Mouse (Mus musculus) forebrain, postnatal 0 days (tissue): ENCODE results near the gene Cdc27. TPM values are rescaled to one million over a fixed set of nuclear protein-coding genes. Genes with fewer than 3 reads are reported as not detected.
"Not testable (repeated sequence)": the region's sequence is repeated elsewhere in the genome, so short reads cannot be mapped to it uniquely, and the experiment has no call there.

Experiments used
- ATAC-seq: fragments of 200-750 bp; cut with Nextera tagmentation; 2 replicates; pipeline ENCODE4 v1.8.0; 2017; ENCODE audit warnings: mild to moderate bottlenecking, moderate library complexity
- DNase-seq: peaks from one replicate; pipeline ENCODE4 v3.0.0-alpha.2; 2015
- H3K27ac ChIP-seq: fragments of 300-500 bp; sonication (generic); 2 replicates; pipeline ENCODE4 v1.5.1; 2014; ENCODE audit warnings: low read depth, mild to moderate bottlenecking, antibody characterized with exemption, low read length, moderate library complexity, mixed read lengths
- H3K27me3 ChIP-seq: fragments of 300-500 bp; sonication (generic); 2 replicates; pipeline ENCODE4 v1.6.1; 2014; ENCODE audit warnings: mild to moderate bottlenecking, low read length, mixed read lengths; ENCODE audit not compliant: insufficient read depth
- H3K36me3 ChIP-seq: fragments of 300-500 bp; sonication (generic); 2 replicates; pipeline ENCODE4 v1.6.1; 2014; ENCODE audit warnings: mild to moderate bottlenecking, moderate library complexity; ENCODE audit not compliant: insufficient read depth
- H3K4me1 ChIP-seq: fragments of 300-500 bp; sonication (generic); 2 replicates; pipeline ENCODE4 v1.6.1; 2014; ENCODE audit warnings: antibody characterized with exemption; ENCODE audit not compliant: insufficient read depth
- H3K4me2 ChIP-seq: fragments of 300-500 bp; sonication (generic); 2 replicates; pipeline ENCODE4 v1.6.1; 2014; ENCODE audit warnings: low read depth, mild to moderate bottlenecking, moderate library complexity
- H3K4me3 ChIP-seq: fragments of 300-500 bp; sonication (generic); 2 replicates; pipeline ENCODE4 v1.5.1; 2014; ENCODE audit warnings: low read depth, low read length, mixed read lengths
- H3K9ac ChIP-seq: fragments of 300-500 bp; sonication (generic); 2 replicates; pipeline ENCODE4 v1.6.1; 2014; ENCODE audit warnings: mild to moderate bottlenecking
- H3K9me3 ChIP-seq: fragments of 300-500 bp; sonication (generic); 2 replicates; pipeline ENCODE4 v1.6.1; 2016; ENCODE audit warnings: low read length
- CTCF ChIP-seq: sonication (generic); IDR thresholded peaks from 2 replicates; pipeline ENCODE4 v1.5.1; 2016; ENCODE audit warnings: antibody characterized with exemption, control low read depth, low read depth
- WGBS: fragments of 180-500 bp; shearing (Covaris S2); extraction: QIAGEN DNeasy Blood & Tissue Kit; methylation state at CpG from one replicate; pipeline ENCODE4 v1.1.7; 2014; 5-methylcytosine and 5-hydroxymethylcytosine counted together
- polyA plus RNA-seq: library from polyadenylated mRNA; unstranded; fragments of >200 nt; fragmentation: Nextera tagmentation; extraction: Ambion mirVana; gene quantifications from 2 replicates; pipeline ENCODE4 v1.2.1, GENCODE M21; 2015
- total RNA-seq: library from RNA; depleted of rRNA; stranded (reverse); fragments of >200 nt; gene quantifications from 2 replicates; pipeline ENCODE4 v1.2.3, GENCODE M21; 2014

The Cdc27 gene
- total and polyA plus RNA-seq, 2 experiments from 2014 or later, result 33.2 to 46.5 TPM

DNA sequence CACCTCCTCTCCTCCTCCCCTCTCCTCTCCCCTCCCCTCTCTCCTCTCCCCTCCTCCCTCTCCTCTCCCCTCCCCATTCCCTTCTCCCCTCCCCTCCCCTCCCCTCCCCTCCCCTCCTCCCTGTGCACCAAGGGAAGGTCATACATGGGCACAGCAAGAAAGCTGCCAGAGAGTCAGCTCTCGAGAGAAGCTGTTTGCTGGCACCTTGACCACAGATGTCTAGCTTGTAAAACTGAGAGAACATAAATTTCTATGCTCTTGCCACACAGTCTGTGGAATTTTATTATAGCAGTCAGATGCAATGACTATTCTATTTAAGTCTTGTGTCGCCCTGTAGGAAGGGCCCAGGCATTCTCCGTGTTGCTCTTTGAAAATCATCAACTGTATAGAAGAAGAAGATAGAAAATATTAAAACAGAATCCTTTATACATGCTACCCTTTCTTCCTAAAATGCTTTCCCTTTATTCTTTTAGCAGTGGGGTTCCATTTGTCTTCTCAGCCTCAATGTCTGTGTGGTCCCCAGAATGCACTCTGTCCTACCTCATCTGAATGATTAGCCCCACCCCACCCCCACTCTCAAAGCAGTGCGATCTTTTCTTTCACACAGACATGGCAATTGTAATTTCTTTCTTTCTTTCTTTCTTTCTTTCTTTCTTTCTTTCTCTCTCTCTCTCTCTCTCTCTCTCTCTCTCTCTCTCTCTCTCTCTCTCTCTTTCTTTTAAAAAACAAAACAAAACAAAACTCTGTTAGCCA lies 8.4 kb upstream of the Cdc27 start:
- no peaks in the 10 kb centered on the region for H3K9me3 ChIP-seq
- H3K36me3 ChIP-seq, result no peaks in the 10 kb centered on the region
- WGBS, result 38% methylated on average over 4 of the region's 4 CpGs
- ATAC-seq (no peak), DNase-seq (no peak)
- H3K27me3 ChIP-seq, result no peaks in the 10 kb centered on the region
- H3K4me1 ChIP-seq, result no peaks in the 10 kb centered on the region
- no peak overlapping the region for H3K4me3 ChIP-seq
- H3K27ac ChIP-seq, result no peak overlapping the region
- TF ChIP-seq CTCF, result no peak
- H3K4me2 ChIP-seq, result no peak overlapping the region
- no peak overlapping the region for H3K9ac ChIP-seq

DNA sequence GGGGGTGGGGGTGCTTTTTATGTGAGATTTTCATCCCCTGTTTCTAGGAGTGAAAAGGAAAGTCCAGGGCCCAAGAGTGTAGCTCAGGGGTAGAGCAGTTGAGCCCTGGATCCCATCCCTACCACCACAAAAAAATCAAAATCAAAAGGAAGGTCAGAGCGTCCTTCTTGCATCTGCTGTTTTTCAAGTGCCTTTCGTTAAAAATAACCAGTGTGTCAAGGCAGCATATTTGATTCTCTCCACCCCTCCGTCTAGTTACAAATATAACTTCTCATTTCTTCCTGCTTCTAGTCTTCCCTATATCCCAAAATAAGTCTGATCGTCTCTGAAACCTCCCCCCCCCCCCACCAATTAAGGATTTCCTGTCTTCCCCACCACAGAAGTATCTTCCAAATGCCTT lies 7.6 kb upstream of the Cdc27 start:
- Histone ChIP-seq H3K27ac (no peak overlapping the region), H3K4me3 (no peak overlapping the region), H3K36me3 (no peaks in the 10 kb centered on the region), H3K9me3 (no peaks in the 10 kb centered on the region), H3K4me2 (no peak overlapping the region), H3K27me3 (no peaks in the 10 kb centered on the region), H3K4me1 (no peaks in the 10 kb centered on the region), H3K9ac (no peak overlapping the region)
- no peak for DNase-seq
- no peak for TF ChIP-seq CTCF
- WGBS, result 68% methylated on average over 4 of the region's 4 CpGs
- no peak for ATAC-seq

DNA sequence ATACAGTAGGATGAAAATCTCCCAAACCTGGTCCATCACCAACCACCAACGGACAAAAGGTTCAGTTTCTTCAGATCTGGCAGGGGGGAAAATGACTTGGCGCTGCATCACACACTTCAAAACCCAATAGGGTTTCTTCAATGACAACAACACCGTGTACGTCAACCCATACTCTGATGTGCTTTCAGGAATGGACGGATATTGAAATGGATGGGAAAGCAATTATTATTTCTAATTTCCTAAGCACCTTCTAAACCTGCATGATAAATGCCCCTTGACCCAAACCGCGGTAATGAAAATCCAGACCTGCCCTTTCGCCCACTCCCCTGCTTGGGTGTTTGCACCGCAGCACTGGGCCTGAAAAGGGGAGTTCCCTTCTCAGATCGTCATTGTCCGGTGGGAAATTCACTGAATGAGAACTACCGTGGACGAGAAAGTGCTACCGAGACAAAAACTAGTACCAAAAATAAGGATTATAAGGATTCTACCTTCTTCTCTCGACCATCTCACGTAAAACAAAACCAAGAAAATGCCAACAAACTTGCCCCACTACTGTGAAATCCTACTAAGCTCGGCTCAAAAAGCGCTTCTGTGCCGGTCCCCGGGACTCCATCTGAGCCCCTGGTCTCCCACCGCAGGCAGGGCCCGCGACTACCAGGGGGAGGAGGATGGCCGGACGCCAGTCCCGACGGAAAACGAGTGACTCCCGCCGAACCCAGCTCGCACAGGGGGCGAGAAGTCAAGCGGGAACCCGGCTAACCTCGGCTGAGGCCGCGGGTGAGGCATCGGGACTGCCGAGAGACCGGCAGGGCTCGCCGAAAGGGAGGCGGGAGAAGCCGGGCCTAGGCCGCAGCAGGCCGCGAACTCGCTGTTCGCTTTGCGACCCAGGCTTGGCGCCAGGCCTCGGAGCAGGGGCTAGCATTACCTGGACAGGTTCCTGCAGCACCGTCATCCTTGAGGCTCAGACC lies 698 bp downstream of the Cdc27 start:
- H3K9ac ChIP-seq, result peak overlapping the region; percentile 98

DNA sequence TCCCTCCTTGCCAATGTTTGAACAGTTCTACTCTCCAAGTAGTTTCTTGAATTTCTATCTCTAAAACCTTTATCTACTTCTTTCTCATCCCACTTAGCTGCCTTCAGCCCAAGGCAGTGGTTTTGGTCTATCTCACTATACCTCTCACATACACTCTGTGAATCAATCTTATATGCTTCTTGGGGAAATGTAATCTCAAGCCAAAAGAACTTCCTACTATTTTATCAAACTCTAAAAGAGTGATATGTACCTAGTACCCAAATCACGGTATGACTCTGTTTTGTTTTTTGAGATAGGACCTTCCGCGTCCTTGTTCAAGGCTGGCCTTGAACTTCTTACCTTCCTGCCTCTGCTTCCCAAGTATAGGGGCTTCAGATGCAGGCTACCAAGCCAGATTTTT lies 2.9 kb downstream of the Cdc27 start:
- H3K9ac ChIP-seq, result no peak overlapping the region
- no peak for TF ChIP-seq CTCF
- H3K4me1 ChIP-seq, result no peaks in the 10 kb centered on the region; the same call in 1 of the 2 replicates
- H3K27me3 ChIP-seq, result no peaks in the 10 kb centered on the region
- H3K4me2 ChIP-seq, result no peak overlapping the region
- whole genome bisulfite sequencing, result 94% methylated on average over 3 of the region's 3 CpGs
- ATAC-seq (no peak), DNase-seq (no peak)
- H3K36me3 ChIP-seq, result no peaks in the 10 kb centered on the region
- H3K9me3 ChIP-seq, result no peaks in the 10 kb centered on the region
- no peak overlapping the region for H3K27ac ChIP-seq
- H3K4me3 ChIP-seq, result no peak overlapping the region

More for the DNA sequence above, 698 bp downstream of the Cdc27 start:
- Histone ChIP-seq H3K4me2 (peak overlapping the region; percentile 78), H3K36me3 (no peaks in the 10 kb centered on the region), H3K27me3 (no peaks in the 10 kb centered on the region), H3K9me3 (no peaks in the 10 kb centered on the region), H3K27ac (peak overlapping the region; percentile 87), H3K4me3 (peak overlapping the region; percentile 81), H3K4me1 (no peaks in the 10 kb centered on the region; the same call in 1 of the 2 replicates)
- under 1% methylated on average over 53 of the region's 53 CpGs for WGBS
- peak; percentile 66 for ATAC-seq
- TF ChIP-seq CTCF, result no peak
- DNase-seq, result peak; percentile 50

DNA sequence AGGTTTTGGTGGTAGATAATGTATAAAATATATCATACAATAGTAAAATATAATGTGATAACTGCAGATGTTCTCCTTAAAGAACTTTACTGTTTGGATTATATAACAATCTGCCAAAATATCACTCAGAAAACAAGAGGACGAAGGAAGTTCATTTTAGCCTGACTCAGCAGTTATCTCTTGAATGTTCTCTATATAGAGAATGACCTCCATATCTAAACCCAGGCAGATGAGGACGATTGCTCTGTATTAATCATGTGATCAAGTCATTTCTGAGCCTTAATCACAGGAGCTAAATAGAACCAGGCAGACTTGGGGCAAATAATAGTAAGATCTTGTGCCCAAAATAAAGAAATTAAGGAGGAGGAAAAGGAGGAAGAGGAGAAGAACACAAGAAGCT lies 5.9 kb downstream of the Cdc27 start:
- DNase-seq, result no peak
- 83% methylated on average over 2 of the region's 2 CpGs for WGBS
- 0 out of 2 replicates have a peak, but pooled peaks cover 4% of the 10 kb centered on the region for H3K36me3 ChIP-seq
- H3K4me2 ChIP-seq, result no peak overlapping the region
- no peak for ATAC-seq
- H3K27ac ChIP-seq, result no peak overlapping the region
- no peak overlapping the region for H3K9ac ChIP-seq
- H3K4me3 ChIP-seq, result no peak overlapping the region
- no peak for TF ChIP-seq CTCF
- H3K4me1 ChIP-seq, result no peaks in the 10 kb centered on the region; the same call in 1 of the 2 replicates
- H3K27me3 ChIP-seq, result no peaks in the 10 kb centered on the region
- H3K9me3 ChIP-seq, result no peaks in the 10 kb centered on the region

DNA sequence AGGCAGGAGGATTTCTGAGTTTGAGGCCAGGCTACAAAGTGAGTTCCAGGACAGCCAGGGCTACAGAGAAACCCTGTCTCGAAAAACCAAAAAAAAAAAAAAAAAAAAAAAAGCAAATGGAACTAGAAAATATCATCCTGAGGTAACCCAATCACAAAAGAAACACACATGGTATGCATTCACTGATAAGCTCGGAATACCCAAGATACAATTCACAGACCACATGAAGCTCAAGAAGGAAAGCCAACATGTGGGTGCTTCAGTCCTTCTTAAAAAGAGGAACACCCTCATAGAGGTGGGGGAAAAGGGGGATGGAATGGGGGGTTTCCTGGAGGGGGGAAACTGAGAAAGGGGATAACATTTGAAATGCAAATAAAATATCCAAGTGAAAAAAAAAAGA lies 7.1 kb downstream of the Cdc27 start:
- H3K4me1 ChIP-seq, H3K27ac ChIP-seq, ATAC-seq, H3K4me3 ChIP-seq, H3K9me3 ChIP-seq, H3K9ac ChIP-seq, H3K36me3 ChIP-seq, H3K4me2 ChIP-seq, DNase-seq, H3K27me3 ChIP-seq: not testable (repeated sequence)
- WGBS, result 95% methylated on average over 2 of the region's 2 CpGs

DNA sequence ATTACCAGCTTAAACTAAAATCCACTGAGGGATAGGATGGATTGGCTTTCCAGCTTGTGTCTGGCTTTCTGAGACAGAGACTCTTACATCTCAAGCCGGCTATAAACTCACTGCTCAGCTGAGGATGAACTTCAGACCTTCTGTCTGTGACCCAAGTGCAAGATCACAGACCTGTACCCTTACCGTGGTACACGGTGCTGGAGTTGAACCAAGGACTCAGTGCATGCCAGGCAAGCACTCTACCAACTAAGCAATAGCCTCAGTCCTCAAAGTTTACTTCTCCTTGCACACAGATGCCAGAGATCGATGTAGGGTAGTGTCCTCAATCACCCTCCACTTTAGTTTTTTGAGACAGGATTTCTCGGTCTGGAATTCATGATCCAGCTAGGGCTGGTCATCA lies 10.6 kb downstream of the Cdc27 start:
- Histone ChIP-seq H3K9me3 (no peaks in the 10 kb centered on the region), H3K27ac (no peak overlapping the region), H3K9ac (no peak overlapping the region), H3K4me2 (no peak overlapping the region), H3K4me3 (no peak overlapping the region), H3K27me3 (no peaks in the 10 kb centered on the region), H3K4me1 (no peaks in the 10 kb centered on the region), H3K36me3 (0 out of 2 replicates have a peak, but pooled peaks cover 4% of the 10 kb centered on the region)
- ATAC-seq, result no peak
- no peak for TF ChIP-seq CTCF
- DNase-seq, result no peak
- WGBS, result 99% methylated on average over 5 of the region's 5 CpGs
